ENCODE assay signal across 8 mouse cellular contexts in genomic region chr5:107725435-107726261, GRCm38 (mm10). TPM values are rescaled to one million over a fixed set of nuclear protein-coding genes. Genes with fewer than 3 reads are reported as not detected.
DNase-seq lines count a peak whose midpoint lies in the region; ATAC-seq lines count a peak whose summit lies in the region.

Gene Gfi1 (minus strand): TSS chr5:107726036.

- ATAC-seq in erythroblast, adult 5-6 weeks (replicated peaks; ENCODE audit: low FRiP score, poor library complexity, severe bottlenecking): no peak
- peak; percentile 70 for ATAC-seq in inflammation-experienced regulatory T-cells, adult 6 months
- no peak for ATAC-seq in erythroid progenitor cell, adult 5-6 weeks (replicated peaks; ENCODE audit: low FRiP score, poor library complexity, severe bottlenecking)

- DNase-seq in right cerebral cortex, postnatal 4 days: peak; percentile 12
- DNase-seq in right cerebral cortex, postnatal 25 days: no peak
- peak; percentile 21 for DNase-seq in lung, postnatal 25 days (ENCODE audit: low spot score)
- peak; percentile 50 to 54 for DNase-seq in spleen, adult 18-20 months
- DNase-seq in urinary bladder, postnatal 4 days (ENCODE audit: low spot score in 2 of 2): no peak

RNA-seq across cellular contexts. Expression of gene Gfi1, which starts in this region (rescaled TPM):
- total RNA-seq in erythroblast, adult 5-6 weeks (2015; ENCODE audit: low replicate concordance): 6.1 and 14.6 TPM in 2 replicates
- 13.2 and 13.4 TPM in 2 replicates for total RNA-seq in erythroblast, adult 5-6 weeks (2017; ENCODE audit: low replicate concordance)
- 1 to 10 TPM; 2.0 to 7.4 (median 5.5) TPM for polyA plus RNA-seq in inflammation-experienced regulatory T-cells, adult 6 months (2017; shearing (Covaris generic))
- 4.7 and 5.0 TPM in 2 replicates for total RNA-seq in erythroid progenitor cell, adult 5-6 weeks (2015; ENCODE audit: low replicate concordance)
- total RNA-seq in erythroid progenitor cell, adult 5-6 weeks (2017; ENCODE audit: low replicate concordance): 4.5 and 6.3 TPM in 2 replicates

Comparison
In these comparisons a context has a peak if more than half of its experiments do, and no peak if none do; other contexts are left out.
1. DNase-seq: peak in right cerebral cortex, postnatal 4 days (single experiment), lung, postnatal 25 days (single experiment) and spleen, adult 18-20 months (2 of 2); none in right cerebral cortex, postnatal 25 days (single experiment) and urinary bladder, postnatal 4 days (0 of 2).